Mouse (Mus musculus): ENCODE data around the gene Tnfaip1. TPM values are rescaled to one million over a fixed set of nuclear protein-coding genes. Genes with fewer than 3 reads are reported as not detected.

Gene Tnfaip1
- polyA plus RNA-seq, 1 experiment, result 10.4 TPM

- DNase-seq (ENCODE audit: low read depth in 1 of 2, low spot score in 2 of 2), result no peak
- Histone ChIP-seq H3K27me3 (ENCODE audit: control insufficient read depth, insufficient read depth, low read length) (no peaks in the 10 kb centered on the region), H3K4me3 (ENCODE audit: extremely low read depth, insufficient read depth, insufficient read length) (no peak overlapping the region)
Observed at GRCm38 (mm10) chr11:78569806-78570205, 33.7 kb upstream of the Tnfaip1 start.

GRCm38 (mm10) chr11:78568827-78569226, 32.7 kb upstream of the Tnfaip1 start:
- no peak overlapping the region for H3K4me3 ChIP-seq (ENCODE audit: extremely low read depth, insufficient read depth, insufficient read length)

More at GRCm38 (mm10) chr11:78569806-78570205, 33.7 kb upstream of the Tnfaip1 start:
- H3K4me1 ChIP-seq (ENCODE audit: control insufficient read depth, insufficient read depth, insufficient read length), result no peaks in the 10 kb centered on the region
- no peak for TF ChIP-seq CTCF (IDR thresholded peaks at IDR 0.05; ENCODE audit: extremely low read depth, insufficient read depth, insufficient read length, insufficient replicate concordance)
- TF ChIP-seq POLR2A (IDR thresholded peaks at IDR 0.05; ENCODE audit: low read depth, low read length), result no peak
- peaks cover 16% of the 10 kb centered on the region for H3K36me3 ChIP-seq (ENCODE audit: control insufficient read depth, insufficient read depth, low read length)
- 49% methylated on average over 3 of the region's 3 CpGs for WGBS
- H3K27ac ChIP-seq (ENCODE audit: insufficient read depth, low read length), result no peak overlapping the region

GRCm38 (mm10) chr11:78567614-78568013, 31.5 kb upstream of the Tnfaip1 start:
- 92% methylated on average over 6 of the region's 6 CpGs for WGBS
- DNase-seq (ENCODE audit: low read depth in 1 of 2, low spot score in 2 of 2), result no peak

More at GRCm38 (mm10) chr11:78568827-78569226, 32.7 kb upstream of the Tnfaip1 start:
- no peaks in the 10 kb centered on the region for H3K4me1 ChIP-seq (ENCODE audit: control insufficient read depth, insufficient read depth, insufficient read length)
- no peak for DNase-seq (ENCODE audit: low read depth in 1 of 2, low spot score in 2 of 2)
- 94% methylated on average over 10 of the region's 10 CpGs for WGBS
- H3K36me3 ChIP-seq (ENCODE audit: control insufficient read depth, insufficient read depth, low read length), result peaks cover 14% of the 10 kb centered on the region
- H3K27ac ChIP-seq (ENCODE audit: insufficient read depth, low read length), result no peak overlapping the region
- TF ChIP-seq CTCF (IDR thresholded peaks at IDR 0.05; ENCODE audit: extremely low read depth, insufficient read depth, insufficient read length, insufficient replicate concordance) (no peak), POLR2A (IDR thresholded peaks at IDR 0.05; ENCODE audit: low read depth, low read length) (no peak)
- no peaks in the 10 kb centered on the region for H3K27me3 ChIP-seq (ENCODE audit: control insufficient read depth, insufficient read depth, low read length)

GRCm38 (mm10) chr11:78566775-78567174, 30.6 kb upstream of the Tnfaip1 start:
- no peak for TF ChIP-seq POLR2A (IDR thresholded peaks at IDR 0.05; ENCODE audit: low read depth, low read length)
- TF ChIP-seq CTCF (IDR thresholded peaks at IDR 0.05; ENCODE audit: extremely low read depth, insufficient read depth, insufficient read length, insufficient replicate concordance), result no peak
- DNase-seq (ENCODE audit: low read depth in 1 of 2, low spot score in 2 of 2), result no peak
- Histone ChIP-seq H3K27me3 (ENCODE audit: control insufficient read depth, insufficient read depth, low read length) (no peaks in the 10 kb centered on the region), H3K4me3 (ENCODE audit: extremely low read depth, insufficient read depth, insufficient read length) (no peak overlapping the region), H3K36me3 (ENCODE audit: control insufficient read depth, insufficient read depth, low read length) (peaks cover 8% of the 10 kb centered on the region), H3K27ac (ENCODE audit: insufficient read depth, low read length) (no peak overlapping the region), H3K4me1 (ENCODE audit: control insufficient read depth, insufficient read depth, insufficient read length) (no peaks in the 10 kb centered on the region)
- 57% methylated on average over 6 of the region's 6 CpGs for WGBS

More at GRCm38 (mm10) chr11:78567614-78568013, 31.5 kb upstream of the Tnfaip1 start:
- no peak for TF ChIP-seq POLR2A (IDR thresholded peaks at IDR 0.05; ENCODE audit: low read depth, low read length)
- no peak for TF ChIP-seq CTCF (IDR thresholded peaks at IDR 0.05; ENCODE audit: extremely low read depth, insufficient read depth, insufficient read length, insufficient replicate concordance)
- no peak overlapping the region for H3K27ac ChIP-seq (ENCODE audit: insufficient read depth, low read length)
- H3K4me1 ChIP-seq (ENCODE audit: control insufficient read depth, insufficient read depth, insufficient read length), result no peaks in the 10 kb centered on the region
- H3K36me3 ChIP-seq (ENCODE audit: control insufficient read depth, insufficient read depth, low read length), result peaks cover 13% of the 10 kb centered on the region
- no peak overlapping the region for H3K4me3 ChIP-seq (ENCODE audit: extremely low read depth, insufficient read depth, insufficient read length)
- no peaks in the 10 kb centered on the region for H3K27me3 ChIP-seq (ENCODE audit: control insufficient read depth, insufficient read depth, low read length)

- Histone ChIP-seq H3K4me3 (ENCODE audit: extremely low read depth, insufficient read depth, insufficient read length) (no peak overlapping the region), H3K36me3 (ENCODE audit: control insufficient read depth, insufficient read depth, low read length) (no peaks in the 10 kb centered on the region), H3K27ac (ENCODE audit: insufficient read depth, low read length) (no peak overlapping the region), H3K27me3 (ENCODE audit: control insufficient read depth, insufficient read depth, low read length) (no peaks in the 10 kb centered on the region), H3K4me1 (ENCODE audit: control insufficient read depth, insufficient read depth, insufficient read length) (no peaks in the 10 kb centered on the region)
- 14% methylated on average over 4 of the region's 4 CpGs for WGBS
- TF ChIP-seq POLR2A (IDR thresholded peaks at IDR 0.05; ENCODE audit: low read depth, low read length) (no peak), CTCF (IDR thresholded peaks at IDR 0.05; ENCODE audit: extremely low read depth, insufficient read depth, insufficient read length, insufficient replicate concordance) (peak; percentile 52; the same call in 1 of the 2 replicates)
- DNase-seq (ENCODE audit: low read depth in 1 of 2, low spot score in 2 of 2), result peak; percentile 26 to 56
Observed at GRCm38 (mm10) chr11:78560447-78560846, 24.3 kb upstream of the Tnfaip1 start.

GRCm38 (mm10) chr11:78557241-78557640, 21.1 kb upstream of the Tnfaip1 start:
- DNase-seq (ENCODE audit: low read depth in 1 of 2, low spot score in 2 of 2), result no peak
- H3K27me3 ChIP-seq (ENCODE audit: control insufficient read depth, insufficient read depth, low read length), result no peaks in the 10 kb centered on the region
- no peak for TF ChIP-seq POLR2A (IDR thresholded peaks at IDR 0.05; ENCODE audit: low read depth, low read length)
- TF ChIP-seq CTCF (IDR thresholded peaks at IDR 0.05; ENCODE audit: extremely low read depth, insufficient read depth, insufficient read length, insufficient replicate concordance), result no peak
- 69% methylated on average over 8 of the region's 8 CpGs for WGBS
- H3K4me3 ChIP-seq (ENCODE audit: extremely low read depth, insufficient read depth, insufficient read length), result no peak overlapping the region
- H3K4me1 ChIP-seq (ENCODE audit: control insufficient read depth, insufficient read depth, insufficient read length), result no peaks in the 10 kb centered on the region
- H3K36me3 ChIP-seq (ENCODE audit: control insufficient read depth, insufficient read depth, low read length), result no peaks in the 10 kb centered on the region
- H3K27ac ChIP-seq (ENCODE audit: insufficient read depth, low read length), result no peak overlapping the region

GRCm38 (mm10) chr11:78556070-78556469, 19.9 kb upstream of the Tnfaip1 start:
- no peaks in the 10 kb centered on the region for H3K27me3 ChIP-seq (ENCODE audit: control insufficient read depth, insufficient read depth, low read length)
- H3K4me1 ChIP-seq (ENCODE audit: control insufficient read depth, insufficient read depth, insufficient read length), result no peaks in the 10 kb centered on the region
- 68% methylated on average over 4 of the region's 4 CpGs for WGBS
- no peak overlapping the region; the same call in 1 of the 2 replicates for H3K27ac ChIP-seq (ENCODE audit: insufficient read depth, low read length)
- no peak for DNase-seq (ENCODE audit: low read depth in 1 of 2, low spot score in 2 of 2)
- H3K4me3 ChIP-seq (ENCODE audit: extremely low read depth, insufficient read depth, insufficient read length), result no peak overlapping the region
- TF ChIP-seq CTCF (IDR thresholded peaks at IDR 0.05; ENCODE audit: extremely low read depth, insufficient read depth, insufficient read length, insufficient replicate concordance), result no peak
- no peaks in the 10 kb centered on the region for H3K36me3 ChIP-seq (ENCODE audit: control insufficient read depth, insufficient read depth, low read length)
